Mouse (Mus musculus): Measurements from ENCODE around the gene Maml3. TPM values are rescaled to one million over a fixed set of nuclear protein-coding genes. Genes with fewer than 3 reads are reported as not detected.

The Maml3 gene
- polyA plus RNA-seq (2012; ENCODE audit: insufficient read depth, insufficient read length, missing spikeins): 2.2 and 2.3 TPM in 2 replicates

DNA sequence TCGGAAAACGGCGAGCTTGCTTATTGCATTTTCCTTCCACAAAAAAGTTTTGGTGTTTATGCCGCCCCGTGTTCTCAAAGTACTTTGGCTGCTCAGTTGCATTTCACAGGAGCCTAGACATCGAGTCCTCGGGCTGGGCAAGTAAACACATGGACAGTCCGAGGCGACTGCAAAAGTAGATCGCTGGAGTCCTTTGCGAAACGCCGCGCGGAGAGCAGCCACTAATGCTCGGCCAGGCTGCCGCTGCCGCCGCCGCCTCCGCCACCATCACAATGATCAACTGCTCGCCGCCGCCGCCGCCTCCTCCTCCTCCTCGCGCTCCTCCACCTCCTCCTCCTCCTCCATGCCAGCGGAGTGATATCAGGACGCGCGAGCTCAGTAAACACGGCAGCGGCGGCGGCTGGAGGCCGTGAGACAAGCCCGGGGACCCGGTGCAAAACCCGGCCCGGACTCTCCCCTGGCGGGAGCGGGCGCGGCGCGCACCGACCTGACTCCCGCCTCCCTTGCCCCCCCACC, at the start of gene Maml3:
TSS of gene Maml3 (minus strand) at position 441 of the 516 bp plus-strand sequence.
- TF ChIP-seq POLR2A (IDR thresholded peaks at IDR 0.05; ENCODE audit: borderline replicate concordance, low read depth, low read length) (no peak), CTCF (IDR thresholded peaks at IDR 0.05; ENCODE audit: low read depth, low read length) (no peak)
- H3K27ac ChIP-seq (ENCODE audit: insufficient read depth, low read depth, low read length): peak within 1 kb of the TSS; percentile 56
- peaks cover 11% of the 10 kb centered on the region for H3K4me1 ChIP-seq (ENCODE audit: control insufficient read depth, insufficient read depth, low read length)
- peak within 1 kb of the TSS; percentile 82 for H3K4me3 ChIP-seq (ENCODE audit: insufficient read depth, low read length)

DNA sequence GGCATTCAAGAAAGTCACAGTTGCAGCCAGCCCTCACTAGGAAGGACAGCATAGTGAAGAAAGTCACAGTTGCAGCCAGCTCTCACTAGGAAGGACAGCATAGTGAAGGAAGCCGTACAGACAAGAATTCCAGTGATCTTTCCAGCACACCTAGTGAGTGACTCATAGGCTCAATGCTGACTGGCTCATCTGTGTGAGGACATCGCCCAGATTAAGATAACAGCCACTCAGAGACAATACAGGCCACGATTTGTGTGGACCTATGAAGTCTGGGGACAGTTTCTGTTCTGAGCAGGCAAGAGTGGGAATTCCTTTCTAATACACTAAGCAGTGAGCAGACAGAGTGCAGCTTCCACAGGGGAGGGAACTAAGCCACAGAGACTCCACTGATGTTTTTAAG, 46.3 kb upstream of the Maml3 start:
- no peak overlapping the region for H3K27ac ChIP-seq (ENCODE audit: insufficient read depth, low read depth, low read length)
- H3K4me3 ChIP-seq (ENCODE audit: insufficient read depth, low read length): no peak overlapping the region
- H3K4me1 ChIP-seq (ENCODE audit: control insufficient read depth, insufficient read depth, low read length): no peaks in the 10 kb centered on the region
- TF ChIP-seq POLR2A (IDR thresholded peaks at IDR 0.05; ENCODE audit: borderline replicate concordance, low read depth, low read length): no peak
- no peak for TF ChIP-seq CTCF (IDR thresholded peaks at IDR 0.05; ENCODE audit: low read depth, low read length)

DNA sequence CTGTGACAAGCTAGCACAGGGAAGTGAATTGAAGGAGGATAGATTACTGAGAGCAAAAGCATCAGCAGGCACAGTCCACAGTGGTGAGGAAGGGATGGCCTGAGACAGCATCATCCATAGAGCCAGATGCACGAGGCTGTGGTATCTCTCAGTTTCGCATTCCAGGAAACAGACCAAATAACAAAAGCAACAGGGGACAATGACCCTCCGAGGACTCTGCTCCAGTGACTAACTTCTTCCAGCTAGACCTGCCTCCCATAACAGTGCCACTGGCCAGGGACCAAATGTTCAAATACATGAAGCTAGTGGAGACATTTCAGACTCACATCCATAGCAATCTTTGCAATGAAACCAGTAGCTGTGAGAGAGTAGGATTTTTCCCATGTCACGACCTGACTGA, 43.4 kb upstream of the Maml3 start:
- TF ChIP-seq CTCF (IDR thresholded peaks at IDR 0.05; ENCODE audit: low read depth, low read length) (no peak), POLR2A (IDR thresholded peaks at IDR 0.05; ENCODE audit: borderline replicate concordance, low read depth, low read length) (no peak)
- no peaks in the 10 kb centered on the region for H3K4me1 ChIP-seq (ENCODE audit: control insufficient read depth, insufficient read depth, low read length)
- no peak overlapping the region for H3K27ac ChIP-seq (ENCODE audit: insufficient read depth, low read depth, low read length)
- no peak overlapping the region for H3K4me3 ChIP-seq (ENCODE audit: insufficient read depth, low read length)

DNA sequence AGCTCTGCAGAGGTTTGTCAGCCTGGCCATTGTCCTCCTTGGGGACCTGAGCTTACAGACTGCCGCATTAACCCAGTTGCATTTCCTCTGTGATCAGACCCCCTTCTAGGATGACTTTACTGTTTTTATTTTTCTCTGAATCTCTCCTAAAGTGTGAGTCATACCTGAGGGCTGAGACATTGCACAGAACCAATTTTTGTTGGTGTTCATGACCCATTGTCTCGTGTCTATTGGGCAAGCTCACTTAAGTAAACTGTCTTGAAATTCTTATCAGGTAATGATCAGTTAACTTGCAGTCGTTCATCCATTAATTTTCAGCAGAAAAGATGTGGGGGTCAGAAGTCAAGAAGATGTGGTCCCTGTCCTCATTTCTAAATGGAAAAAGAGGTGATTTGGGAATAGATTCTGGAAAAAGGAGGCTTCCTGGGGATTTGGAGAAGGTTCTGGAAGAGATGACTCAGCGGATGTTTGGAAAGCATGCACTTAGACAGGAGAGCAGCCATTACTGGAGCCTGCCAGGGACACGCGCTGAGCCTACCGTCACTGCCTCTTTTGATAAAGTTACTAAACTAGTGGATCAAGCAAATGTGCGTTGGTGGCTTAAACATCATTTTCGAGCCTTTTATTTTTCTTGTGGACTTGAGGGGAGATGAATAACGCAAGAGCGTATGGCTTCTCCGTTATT, 40.0 kb upstream of the Maml3 start:
- H3K4me1 ChIP-seq (ENCODE audit: control insufficient read depth, insufficient read depth, low read length): no peaks in the 10 kb centered on the region
- TF ChIP-seq CTCF (IDR thresholded peaks at IDR 0.05; ENCODE audit: low read depth, low read length) (no peak), POLR2A (IDR thresholded peaks at IDR 0.05; ENCODE audit: borderline replicate concordance, low read depth, low read length) (no peak)
- no peak overlapping the region for H3K4me3 ChIP-seq (ENCODE audit: insufficient read depth, low read length)
- no peak overlapping the region for H3K27ac ChIP-seq (ENCODE audit: insufficient read depth, low read depth, low read length)

DNA sequence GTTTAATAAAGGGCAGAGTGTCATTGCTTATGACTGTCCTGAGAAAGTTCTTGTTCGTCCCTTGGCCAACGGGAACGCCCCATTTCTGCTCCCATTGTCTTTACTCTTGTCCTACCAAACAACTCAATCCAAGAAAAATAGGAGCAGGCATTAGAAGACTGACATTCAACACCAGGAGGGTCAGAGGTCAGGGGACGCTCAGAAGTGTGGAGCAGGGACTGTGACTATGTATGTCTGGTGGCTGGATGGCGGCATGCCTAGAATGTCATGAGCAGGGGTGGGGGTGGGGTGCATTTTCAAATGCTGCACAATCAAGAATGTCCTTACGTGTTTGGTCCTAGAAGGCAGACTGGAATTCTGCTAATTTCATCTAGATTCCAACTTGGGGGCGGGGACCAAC, 38.1 kb upstream of the Maml3 start:
- no peaks in the 10 kb centered on the region for H3K4me1 ChIP-seq (ENCODE audit: control insufficient read depth, insufficient read depth, low read length)
- no peak overlapping the region for H3K27ac ChIP-seq (ENCODE audit: insufficient read depth, low read depth, low read length)
- H3K4me3 ChIP-seq (ENCODE audit: insufficient read depth, low read length): no peak overlapping the region
- TF ChIP-seq CTCF (IDR thresholded peaks at IDR 0.05; ENCODE audit: low read depth, low read length) (no peak), POLR2A (IDR thresholded peaks at IDR 0.05; ENCODE audit: borderline replicate concordance, low read depth, low read length) (no peak)

DNA sequence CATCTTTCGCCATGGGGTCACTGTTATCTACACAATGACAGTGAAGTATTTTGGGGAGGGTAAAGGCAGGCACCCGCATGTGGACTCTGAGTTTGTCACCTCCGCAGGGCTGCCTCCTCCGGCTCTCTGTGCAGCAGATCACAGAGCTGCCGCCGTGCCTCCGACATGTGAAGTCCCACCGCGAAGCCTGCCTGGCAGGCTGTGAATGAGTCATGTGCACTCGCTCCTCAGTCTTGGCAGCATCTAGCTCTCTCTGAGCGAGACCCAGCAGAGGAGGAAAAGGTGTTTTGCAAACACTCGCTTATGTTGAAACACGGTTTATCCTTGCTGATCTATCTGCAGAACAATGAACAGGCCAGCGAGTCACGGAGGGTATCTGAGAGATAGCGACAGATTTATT, 35.3 kb upstream of the Maml3 start:
- TF ChIP-seq POLR2A (IDR thresholded peaks at IDR 0.05; ENCODE audit: borderline replicate concordance, low read depth, low read length) (no peak), CTCF (IDR thresholded peaks at IDR 0.05; ENCODE audit: low read depth, low read length) (no peak)
- Histone ChIP-seq H3K4me1 (ENCODE audit: control insufficient read depth, insufficient read depth, low read length) (no peaks in the 10 kb centered on the region), H3K27ac (ENCODE audit: insufficient read depth, low read depth, low read length) (no peak overlapping the region), H3K4me3 (ENCODE audit: insufficient read depth, low read length) (no peak overlapping the region)

DNA sequence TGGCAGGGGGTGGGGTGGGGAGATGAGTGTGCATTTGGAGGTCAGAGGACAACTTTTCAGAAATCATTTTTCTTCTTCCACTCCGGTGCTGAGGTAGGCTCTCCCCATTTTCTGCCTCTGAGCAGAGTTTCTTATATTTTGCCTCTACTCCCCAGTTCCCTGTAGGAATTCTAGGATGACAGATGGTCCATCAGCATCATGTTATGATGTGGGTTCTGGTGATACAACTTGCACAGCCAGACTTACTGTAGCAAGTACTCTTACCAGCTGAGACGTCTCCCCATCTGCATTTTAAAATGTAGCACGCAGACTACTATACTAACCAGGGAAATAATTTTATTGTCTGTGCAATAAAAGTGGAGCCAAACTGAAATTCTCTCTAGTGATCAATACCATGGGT, 20.5 kb upstream of the Maml3 start:
- TF ChIP-seq POLR2A (IDR thresholded peaks at IDR 0.05; ENCODE audit: borderline replicate concordance, low read depth, low read length) (no peak), CTCF (IDR thresholded peaks at IDR 0.05; ENCODE audit: low read depth, low read length) (no peak)
- Histone ChIP-seq H3K4me3 (ENCODE audit: insufficient read depth, low read length) (no peak overlapping the region), H3K4me1 (ENCODE audit: control insufficient read depth, insufficient read depth, low read length) (no peaks in the 10 kb centered on the region), H3K27ac (ENCODE audit: insufficient read depth, low read depth, low read length) (no peak overlapping the region)

DNA sequence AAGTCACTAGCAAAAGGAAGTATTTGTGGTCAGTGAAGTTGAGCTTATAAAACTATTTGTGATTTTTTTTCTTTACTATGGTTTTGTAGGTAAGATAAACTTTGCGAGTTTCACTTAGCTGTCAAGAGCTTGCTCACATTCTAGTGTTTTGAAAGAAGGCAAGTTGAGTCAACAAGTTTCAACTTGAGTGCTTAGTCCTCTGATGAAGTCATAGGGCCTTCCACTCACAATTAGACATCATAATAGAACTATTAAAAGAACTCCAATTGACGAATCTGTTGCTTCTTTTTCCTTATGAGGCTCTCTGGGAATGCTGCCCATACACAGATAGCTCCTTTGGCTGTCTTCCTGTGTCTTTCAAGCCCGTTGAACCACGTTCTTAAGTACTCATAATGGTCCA, 16.0 kb upstream of the Maml3 start:
- no peaks in the 10 kb centered on the region for H3K4me1 ChIP-seq (ENCODE audit: control insufficient read depth, insufficient read depth, low read length)
- H3K4me3 ChIP-seq (ENCODE audit: insufficient read depth, low read length): no peak overlapping the region
- TF ChIP-seq POLR2A (IDR thresholded peaks at IDR 0.05; ENCODE audit: borderline replicate concordance, low read depth, low read length): no peak
- no peak for TF ChIP-seq CTCF (IDR thresholded peaks at IDR 0.05; ENCODE audit: low read depth, low read length)
- no peak overlapping the region for H3K27ac ChIP-seq (ENCODE audit: insufficient read depth, low read depth, low read length)

DNA sequence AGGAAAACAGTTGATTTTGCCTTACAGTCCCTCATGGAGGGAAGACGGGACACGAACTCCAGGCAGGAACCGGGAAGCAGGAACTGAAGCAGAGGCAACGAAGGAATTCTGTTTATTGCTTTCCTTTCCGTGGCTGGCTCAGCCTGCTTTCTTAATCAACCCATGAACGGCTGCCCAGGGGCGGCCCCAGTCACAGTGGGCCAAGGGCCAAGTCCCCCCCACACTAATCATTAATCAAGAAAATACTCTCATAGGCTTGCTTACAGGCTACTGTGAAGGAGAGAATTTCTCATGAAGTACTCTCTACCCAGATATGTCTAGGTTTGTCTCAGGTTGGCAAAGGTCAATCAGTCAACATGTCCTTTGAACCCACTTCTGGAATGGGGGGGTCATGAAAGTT, 14.3 kb upstream of the Maml3 start:
- H3K27ac ChIP-seq (ENCODE audit: insufficient read depth, low read depth, low read length): no peak overlapping the region
- H3K4me3 ChIP-seq (ENCODE audit: insufficient read depth, low read length): no peak overlapping the region
- no peak for TF ChIP-seq CTCF (IDR thresholded peaks at IDR 0.05; ENCODE audit: low read depth, low read length)
- no peak for TF ChIP-seq POLR2A (IDR thresholded peaks at IDR 0.05; ENCODE audit: borderline replicate concordance, low read depth, low read length)
- no peaks in the 10 kb centered on the region for H3K4me1 ChIP-seq (ENCODE audit: control insufficient read depth, insufficient read depth, low read length)

DNA sequence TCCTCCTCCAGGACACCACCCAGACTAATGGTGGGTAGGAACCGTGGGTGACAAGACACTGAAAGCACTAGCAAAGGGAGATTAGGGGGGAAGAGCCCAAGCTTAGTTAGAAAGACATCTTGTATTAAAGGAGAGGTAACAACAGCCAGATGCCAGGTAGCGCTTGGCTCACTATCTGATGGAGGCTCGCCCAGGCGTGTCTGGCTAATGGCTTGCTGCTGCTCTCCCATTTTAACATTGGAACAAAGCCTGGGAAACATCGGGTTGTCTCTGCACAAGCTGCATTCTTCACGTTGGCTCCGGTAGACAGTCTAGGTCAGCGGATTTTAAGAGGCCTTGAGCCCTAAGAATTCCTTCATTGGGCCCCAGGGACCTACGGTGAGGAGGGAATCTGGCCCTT, 10.5 kb upstream of the Maml3 start:
- Histone ChIP-seq H3K4me1 (ENCODE audit: control insufficient read depth, insufficient read depth, low read length) (no peaks in the 10 kb centered on the region), H3K4me3 (ENCODE audit: insufficient read depth, low read length) (no peak overlapping the region), H3K27ac (ENCODE audit: insufficient read depth, low read depth, low read length) (no peak overlapping the region)
- TF ChIP-seq POLR2A (IDR thresholded peaks at IDR 0.05; ENCODE audit: borderline replicate concordance, low read depth, low read length): no peak
- no peak for TF ChIP-seq CTCF (IDR thresholded peaks at IDR 0.05; ENCODE audit: low read depth, low read length)
